Mouse (Mus musculus) kidney, postnatal 36 days (tissue): ENCODE measurements around the gene Cdc5l.
"Not testable (repeated sequence)": the region's sequence is repeated elsewhere in the genome, so short reads cannot be mapped to it uniquely, and the experiment has no call there.

Experiments
- DNase-seq, 2 experiments: peaks; one replicate each; pipeline ENCODE4 v3.0.0; 2021 to 2022; ENCODE audit warnings: mixed read lengths in 2 of 2

Gene Cdc5l

GRCm38 (mm10) chr17:45433419-45434261, at the start of gene Cdc5l:
Gene Cdc5l, minus strand, starts transcription at chr17:45433737.
- peak; percentile 97 to 99 for DNase-seq

GRCm38 (mm10) chr17:45480429-45480828, 46.9 kb upstream of the Cdc5l start:
- DNase-seq: peak in 1 of 2 experiments; percentile 35

GRCm38 (mm10) chr17:45478234-45478825, 44.8 kb upstream of the Cdc5l start:
- peak; percentile 62 to 88 for DNase-seq

- DNase-seq: peak; percentile 46 to 70
Observed at GRCm38 (mm10) chr17:45474669-45475465, 41.3 kb upstream of the Cdc5l start, which contains the start of gene Spats1. Gene Spats1, minus strand, starts transcription at chr17:45475415.

- no peak for DNase-seq
Observed at GRCm38 (mm10) chr17:45474146-45474545, 40.6 kb upstream of the Cdc5l start.

- DNase-seq: no peak
Observed at GRCm38 (mm10) chr17:45473667-45474066, 40.1 kb upstream of the Cdc5l start.

GRCm38 (mm10) chr17:45470726-45471125, 37.2 kb upstream of the Cdc5l start:
- DNase-seq: no peak

- DNase-seq: no peak
Observed at GRCm38 (mm10) chr17:45468302-45468701, 34.8 kb upstream of the Cdc5l start.

- DNase-seq: no peak
Observed at GRCm38 (mm10) chr17:45466701-45467100, 33.2 kb upstream of the Cdc5l start.

- no peak for DNase-seq
Observed at GRCm38 (mm10) chr17:45464255-45464654, 30.7 kb upstream of the Cdc5l start.

- peak in 1 of 2 experiments; percentile 16 for DNase-seq
Observed at GRCm38 (mm10) chr17:45462506-45462905, 29.0 kb upstream of the Cdc5l start.

GRCm38 (mm10) chr17:45459062-45459461, 25.5 kb upstream of the Cdc5l start:
- DNase-seq: no peak

- DNase-seq: no peak
Observed at GRCm38 (mm10) chr17:45458516-45458915, 25.0 kb upstream of the Cdc5l start.

GRCm38 (mm10) chr17:45457487-45457886, 23.9 kb upstream of the Cdc5l start:
- no peak for DNase-seq

GRCm38 (mm10) chr17:45456260-45457152, 23.0 kb upstream of the Cdc5l start:
- DNase-seq: no peak

GRCm38 (mm10) chr17:45455783-45456182, 22.2 kb upstream of the Cdc5l start:
- not testable (repeated sequence) for DNase-seq

GRCm38 (mm10) chr17:45454794-45455193, 21.3 kb upstream of the Cdc5l start:
- DNase-seq: no peak

GRCm38 (mm10) chr17:45452271-45452670, 18.7 kb upstream of the Cdc5l start:
- DNase-seq: no peak

GRCm38 (mm10) chr17:45450153-45450552, 16.6 kb upstream of the Cdc5l start:
- no peak for DNase-seq

GRCm38 (mm10) chr17:45449586-45449985, 16.0 kb upstream of the Cdc5l start:
- no peak for DNase-seq

GRCm38 (mm10) chr17:45447063-45447462, 13.5 kb upstream of the Cdc5l start:
- DNase-seq: no peak

- DNase-seq: no peak
Observed at GRCm38 (mm10) chr17:45445923-45446322, 12.4 kb upstream of the Cdc5l start.
